Mouse (Mus musculus) stomach, embryonic 15.5 days (tissue): ENCODE measurements around the gene Otx1. TPM values are rescaled to one million over a fixed set of nuclear protein-coding genes. Genes with fewer than 3 reads are reported as not detected.

Experiments used
- ATAC-seq: fragments of 200-750 bp; cut with Nextera tagmentation; 2 replicates; pipeline ENCODE4 v1.8.0; 2017; ENCODE audit warnings: low read depth, moderate number of reproducible peaks, moderate TSS enrichment; ENCODE audit not compliant: insufficient read depth, low FRiP score
- H3K27ac ChIP-seq: fragments of 300-500 bp; sonication (generic); 2 replicates; pipeline ENCODE4 v1.5.1; 2015; ENCODE audit warnings: mild to moderate bottlenecking, inconsistent platforms
- H3K27me3 ChIP-seq: fragments of 300-500 bp; sonication (generic); replicated peaks from 2 replicates; pipeline ENCODE4 v1.6.1; 2015; ENCODE audit warnings: inconsistent platforms
- H3K36me3 ChIP-seq: fragments of 300-500 bp; sonication (generic); 2 replicates; pipeline ENCODE4 v1.6.1; 2015; ENCODE audit warnings: inconsistent platforms
- H3K4me1 ChIP-seq: fragments of 300-500 bp; sonication (generic); 2 replicates; pipeline ENCODE4 v1.6.1; 2015; ENCODE audit warnings: inconsistent platforms
- H3K4me2 ChIP-seq: fragments of 300-500 bp; sonication (generic); 2 replicates; pipeline ENCODE4 v1.6.1; 2015; ENCODE audit warnings: mild to moderate bottlenecking, inconsistent platforms
- H3K4me3 ChIP-seq: fragments of 300-500 bp; sonication (generic); replicated peaks from 2 replicates; pipeline ENCODE4 v1.5.1; 2015; ENCODE audit warnings: inconsistent platforms
- H3K9ac ChIP-seq: fragments of 300-500 bp; sonication (generic); 2 replicates; pipeline ENCODE4 v1.6.1; 2015; ENCODE audit warnings: inconsistent platforms
- H3K9me3 ChIP-seq: fragments of 300-500 bp; sonication (generic); 2 replicates; pipeline ENCODE4 v1.6.1; 2016; ENCODE audit warnings: inconsistent platforms
- WGBS: fragments of 180-500 bp; shearing (Covaris S2); methylation state at CpG from one replicate; pipeline ENCODE4 v1.1.7; 2015; 5-methylcytosine and 5-hydroxymethylcytosine counted together
- polyA plus RNA-seq: library from polyadenylated mRNA; unstranded; fragments of >200 nt; fragmentation: Nextera tagmentation; extraction: Ambion mirVana; gene quantifications from 2 replicates; pipeline ENCODE4 v1.2.1, GENCODE M21; 2015

Gene Otx1
- polyA plus RNA-seq, 1 experiment from 2014 or later, result 0.06 TPM

- no peaks in the 10 kb centered on the region for H3K4me1 ChIP-seq
- no peaks in the 10 kb centered on the region for H3K27me3 ChIP-seq
- no peaks in the 10 kb centered on the region for H3K36me3 ChIP-seq
- ATAC-seq, result no peak
- H3K27ac ChIP-seq, result no peak overlapping the region
- no peak overlapping the region for H3K9ac ChIP-seq
- 63% methylated on average over 5 of the region's 5 CpGs for WGBS
- no peaks in the 10 kb centered on the region for H3K9me3 ChIP-seq
- no peak overlapping the region for H3K4me3 ChIP-seq
- H3K4me2 ChIP-seq, result no peak overlapping the region
Observed at GRCm38 (mm10) chr11:21974005-21974531, 28.6 kb downstream of the Otx1 start.

GRCm38 (mm10) chr11:21973597-21973996 lies 29.1 kb downstream of the Otx1 start:
- 61% methylated on average over 3 of the region's 3 CpGs for WGBS
- no peaks in the 10 kb centered on the region for H3K9me3 ChIP-seq
- no peak overlapping the region for H3K9ac ChIP-seq
- no peak overlapping the region for H3K27ac ChIP-seq
- ATAC-seq, result no peak
- H3K27me3 ChIP-seq, result no peaks in the 10 kb centered on the region
- no peak overlapping the region for H3K4me2 ChIP-seq
- H3K4me1 ChIP-seq, result no peaks in the 10 kb centered on the region
- no peaks in the 10 kb centered on the region for H3K36me3 ChIP-seq
- H3K4me3 ChIP-seq, result no peak overlapping the region

GRCm38 (mm10) chr11:21968922-21969321 lies 33.8 kb downstream of the Otx1 start:
- Histone ChIP-seq H3K27me3 (no peaks in the 10 kb centered on the region), H3K4me3 (no peak overlapping the region), H3K9me3 (no peaks in the 10 kb centered on the region), H3K4me1 (no peaks in the 10 kb centered on the region), H3K27ac (no peak overlapping the region), H3K9ac (no peak overlapping the region), H3K36me3 (no peaks in the 10 kb centered on the region), H3K4me2 (no peak overlapping the region)
- ATAC-seq, result no peak
- 94% methylated on average over 3 of the region's 3 CpGs for WGBS

- H3K4me2 ChIP-seq, result no peak overlapping the region
- H3K27me3 ChIP-seq, result no peaks in the 10 kb centered on the region
- no peak overlapping the region for H3K4me3 ChIP-seq
- 82% methylated on average over 7 of the region's 7 CpGs for WGBS
- H3K36me3 ChIP-seq, result no peaks in the 10 kb centered on the region
- H3K9ac ChIP-seq, result no peak overlapping the region
- ATAC-seq, result no peak
- H3K9me3 ChIP-seq, result no peaks in the 10 kb centered on the region
- H3K27ac ChIP-seq, result no peak overlapping the region
- H3K4me1 ChIP-seq, result no peaks in the 10 kb centered on the region
Observed at GRCm38 (mm10) chr11:21955167-21955566, 47.5 kb downstream of the Otx1 start.

GRCm38 (mm10) chr11:21951657-21952237 lies 51.0 kb downstream of the Otx1 start:
- Histone ChIP-seq H3K4me1 (no peaks in the 10 kb centered on the region), H3K27me3 (no peaks in the 10 kb centered on the region), H3K36me3 (no peaks in the 10 kb centered on the region), H3K9me3 (no peaks in the 10 kb centered on the region), H3K4me3 (no peak overlapping the region), H3K4me2 (no peak overlapping the region), H3K27ac (no peak overlapping the region), H3K9ac (no peak overlapping the region)
- no peak for ATAC-seq
- WGBS, result 82% methylated on average over 2 of the region's 2 CpGs

GRCm38 (mm10) chr11:21950094-21950493 lies 52.6 kb downstream of the Otx1 start:
- H3K36me3 ChIP-seq, result no peaks in the 10 kb centered on the region
- no peaks in the 10 kb centered on the region for H3K4me1 ChIP-seq
- H3K4me2 ChIP-seq, result no peak overlapping the region
- H3K27ac ChIP-seq, result no peak overlapping the region
- no peak overlapping the region for H3K4me3 ChIP-seq
- H3K27me3 ChIP-seq, result no peaks in the 10 kb centered on the region
- no peak for ATAC-seq
- no peak overlapping the region for H3K9ac ChIP-seq
- H3K9me3 ChIP-seq, result no peaks in the 10 kb centered on the region
